Mouse (Mus musculus): ENCODE measurements around the gene Bbs5. TPM values are rescaled to one million over a fixed set of nuclear protein-coding genes. Genes with fewer than 3 reads are reported as not detected.
A peak's percentile ranks its signal among the peaks of the same experiment; 100 is the strongest.

Bbs5 gene
- 24.3 and 24.8 TPM in 2 replicates for polyA plus RNA-seq (2015; fragmentation: Nextera tagmentation; extraction: Ambion mirVana)

- H3K4me3 ChIP-seq (replicated peaks), result peak within 1 kb of the TSS; percentile 65
- peaks cover 3% of the 10 kb centered on the region; the same call in 1 of the 2 replicates for H3K27me3 ChIP-seq
- WGBS, result 3% methylated on average over 43 of the region's 43 CpGs
- peak; percentile 97 for ATAC-seq
- no peak within 1 kb of the TSS for H3K27ac ChIP-seq
- no peaks in the 10 kb centered on the region for H3K36me3 ChIP-seq
- H3K9ac ChIP-seq (replicated peaks), result peak within 1 kb of the TSS; percentile 77
- H3K4me1 ChIP-seq (replicated peaks), result peaks cover 8% of the 10 kb centered on the region
- peak within 1 kb of the TSS; percentile 70 for H3K4me2 ChIP-seq (replicated peaks)
- H3K9me3 ChIP-seq, result no peaks in the 10 kb centered on the region
These were observed at the start of gene Bbs5 for GRCm38 (mm10) chr2:69646726-69647490. Gene Bbs5, plus strand, starts transcription at chr2:69647171.

- Histone ChIP-seq H3K4me1 (replicated peaks) (no peaks in the 10 kb centered on the region), H3K9ac (replicated peaks) (no peak overlapping the region), H3K9me3 (no peaks in the 10 kb centered on the region), H3K36me3 (no peaks in the 10 kb centered on the region), H3K27me3 (no peaks in the 10 kb centered on the region), H3K4me2 (replicated peaks) (no peak overlapping the region), H3K27ac (no peak overlapping the region), H3K4me3 (replicated peaks) (no peak overlapping the region)
- 93% methylated on average over 7 of the region's 7 CpGs for WGBS
- ATAC-seq, result no peak
These were observed 43.1 kb upstream of the Bbs5 start for GRCm38 (mm10) chr2:69603726-69604393.

GRCm38 (mm10) chr2:69606621-69607020, 40.4 kb upstream of the Bbs5 start:
- H3K4me3 ChIP-seq (replicated peaks), result no peak overlapping the region
- no peak overlapping the region for H3K4me2 ChIP-seq (replicated peaks)
- no peak for ATAC-seq
- no peaks in the 10 kb centered on the region for H3K27me3 ChIP-seq
- no peaks in the 10 kb centered on the region for H3K36me3 ChIP-seq
- no peaks in the 10 kb centered on the region for H3K9me3 ChIP-seq
- H3K4me1 ChIP-seq (replicated peaks), result no peaks in the 10 kb centered on the region
- whole genome bisulfite sequencing, result 92% methylated on average over 3 of the region's 3 CpGs
- H3K27ac ChIP-seq, result no peak overlapping the region
- H3K9ac ChIP-seq (replicated peaks), result no peak overlapping the region

DNA sequence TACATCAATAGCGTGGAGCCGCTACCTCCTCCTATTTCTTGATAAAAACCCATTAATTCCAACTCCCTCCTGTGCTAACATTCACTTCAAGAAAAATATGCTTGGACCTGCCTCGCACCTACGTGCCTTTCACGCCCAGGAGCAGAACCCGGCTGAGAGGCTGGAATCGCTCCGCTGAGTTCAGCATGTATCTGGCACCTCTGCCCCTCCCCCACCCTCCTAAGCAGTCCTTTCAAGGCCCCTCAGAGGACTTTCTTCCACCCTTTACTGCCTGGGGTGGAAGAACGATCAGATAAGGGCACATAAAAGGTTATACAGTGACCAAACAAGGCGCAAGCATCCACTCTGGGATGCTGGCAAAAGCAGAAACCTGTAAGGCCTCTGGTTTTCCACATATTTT, 34.7 kb upstream of the Bbs5 start:
- peak overlapping the region; percentile 19; the same call in 1 of the 2 replicates for H3K4me2 ChIP-seq (replicated peaks)
- 10% methylated on average over 10 of the region's 10 CpGs for WGBS
- no peak overlapping the region for H3K9ac ChIP-seq (replicated peaks)
- H3K27ac ChIP-seq, result no peak overlapping the region
- no peaks in the 10 kb centered on the region for H3K36me3 ChIP-seq
- H3K27me3 ChIP-seq, result 0 out of 2 replicates have a peak, but pooled peaks cover 3% of the 10 kb centered on the region
- no peak for ATAC-seq
- H3K4me3 ChIP-seq (replicated peaks), result no peak overlapping the region
- peaks cover 6% of the 10 kb centered on the region for H3K4me1 ChIP-seq (replicated peaks)
- H3K9me3 ChIP-seq, result no peaks in the 10 kb centered on the region

GRCm38 (mm10) chr2:69612716-69613115, 34.3 kb upstream of the Bbs5 start:
- no peaks in the 10 kb centered on the region for H3K9me3 ChIP-seq
- no peaks in the 10 kb centered on the region for H3K36me3 ChIP-seq
- ATAC-seq, result no peak
- H3K9ac ChIP-seq (replicated peaks), result no peak overlapping the region
- 35% methylated on average over 9 of the region's 9 CpGs for WGBS
- H3K4me2 ChIP-seq (replicated peaks), result no peak overlapping the region
- 0 out of 2 replicates have a peak, but pooled peaks cover 3% of the 10 kb centered on the region for H3K27me3 ChIP-seq
- H3K27ac ChIP-seq, result no peak overlapping the region
- peaks cover 6% of the 10 kb centered on the region for H3K4me1 ChIP-seq (replicated peaks)
- no peak overlapping the region for H3K4me3 ChIP-seq (replicated peaks)

DNA sequence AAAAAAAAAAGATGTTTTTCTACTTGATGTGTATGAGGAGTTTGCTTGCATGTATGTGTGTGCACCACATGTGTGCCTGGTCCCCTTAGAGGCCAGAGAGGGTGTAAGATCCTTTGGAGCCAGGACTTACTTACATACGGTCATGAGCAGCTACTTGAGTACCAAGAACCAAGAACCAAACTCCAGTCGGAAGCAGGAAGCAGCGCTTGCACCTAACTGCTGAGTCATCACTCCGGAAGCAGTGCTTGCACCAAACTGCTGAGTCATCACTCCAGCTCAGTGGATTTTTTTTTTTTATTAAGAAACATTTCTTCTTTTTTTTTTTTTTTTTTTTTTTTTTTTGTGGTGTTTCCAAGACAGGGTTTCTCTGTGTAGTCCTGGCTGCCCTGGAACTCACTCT, 33.7 kb upstream of the Bbs5 start:
- WGBS, result 89% methylated on average over 4 of the region's 4 CpGs

GRCm38 (mm10) chr2:69618336-69618735, 28.6 kb upstream of the Bbs5 start:
- no peak overlapping the region for H3K4me2 ChIP-seq (replicated peaks)
- no peak overlapping the region for H3K4me3 ChIP-seq (replicated peaks)
- H3K27ac ChIP-seq, result no peak overlapping the region
- no peaks in the 10 kb centered on the region for H3K36me3 ChIP-seq
- H3K9ac ChIP-seq (replicated peaks), result no peak overlapping the region
- H3K27me3 ChIP-seq, result no peaks in the 10 kb centered on the region
- H3K4me1 ChIP-seq (replicated peaks), result no peaks in the 10 kb centered on the region
- no peak for ATAC-seq
- no peaks in the 10 kb centered on the region for H3K9me3 ChIP-seq

More for the DNA sequence above, 33.7 kb upstream of the Bbs5 start:
- H3K4me1 ChIP-seq (replicated peaks), result peaks cover 6% of the 10 kb centered on the region
- no peak for ATAC-seq
- 0 out of 2 replicates have a peak, but pooled peaks cover 3% of the 10 kb centered on the region for H3K27me3 ChIP-seq
- H3K27ac ChIP-seq, result no peak overlapping the region
- no peak overlapping the region for H3K9ac ChIP-seq (replicated peaks)
- H3K36me3 ChIP-seq, result no peaks in the 10 kb centered on the region
- no peak overlapping the region for H3K4me2 ChIP-seq (replicated peaks)
- no peak overlapping the region for H3K4me3 ChIP-seq (replicated peaks)
- no peaks in the 10 kb centered on the region for H3K9me3 ChIP-seq

DNA sequence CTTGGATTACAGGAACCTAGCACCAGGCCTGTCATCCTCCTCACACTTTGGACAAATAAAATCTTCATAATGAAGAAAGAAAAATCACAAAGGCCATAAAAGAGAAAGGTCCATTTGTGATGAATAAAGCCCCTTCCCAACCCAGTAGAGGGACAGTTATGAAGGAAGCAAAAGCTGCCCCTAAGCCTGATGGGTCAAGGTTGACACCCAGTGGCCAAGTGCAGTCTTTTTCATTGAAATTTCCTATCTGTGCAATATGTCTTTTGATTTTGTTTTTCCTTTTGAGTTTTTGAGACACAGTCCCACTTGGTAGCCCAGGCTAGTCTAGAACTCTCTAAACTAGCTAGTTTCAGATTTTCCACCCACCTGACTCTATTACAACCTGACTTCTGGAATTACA, 27.7 kb upstream of the Bbs5 start:
- H3K4me1 ChIP-seq (replicated peaks), result no peaks in the 10 kb centered on the region
- ATAC-seq, result no peak
- H3K36me3 ChIP-seq, result no peaks in the 10 kb centered on the region
- H3K4me3 ChIP-seq (replicated peaks), result no peak overlapping the region
- no peaks in the 10 kb centered on the region for H3K27me3 ChIP-seq
- no peak overlapping the region for H3K27ac ChIP-seq
- H3K4me2 ChIP-seq (replicated peaks), result no peak overlapping the region
- no peak overlapping the region for H3K9ac ChIP-seq (replicated peaks)
- no peaks in the 10 kb centered on the region for H3K9me3 ChIP-seq

- WGBS, result 81% methylated on average over 17 of the region's 17 CpGs
- H3K36me3 ChIP-seq, result no peaks in the 10 kb centered on the region
- H3K9ac ChIP-seq (replicated peaks), result no peak overlapping the region
- no peak for ATAC-seq
- no peak overlapping the region for H3K27ac ChIP-seq
- peaks cover 5% of the 10 kb centered on the region; the same call in 1 of the 2 replicates for H3K27me3 ChIP-seq
- no peak overlapping the region for H3K4me3 ChIP-seq (replicated peaks)
- H3K9me3 ChIP-seq, result no peaks in the 10 kb centered on the region
- no peaks in the 10 kb centered on the region for H3K4me1 ChIP-seq (replicated peaks)
- H3K4me2 ChIP-seq (replicated peaks), result no peak overlapping the region
These were observed 17.8 kb upstream of the Bbs5 start for GRCm38 (mm10) chr2:69629215-69629614.

- ATAC-seq, result no peak
These were observed 17.1 kb upstream of the Bbs5 start for GRCm38 (mm10) chr2:69629914-69630313.

DNA sequence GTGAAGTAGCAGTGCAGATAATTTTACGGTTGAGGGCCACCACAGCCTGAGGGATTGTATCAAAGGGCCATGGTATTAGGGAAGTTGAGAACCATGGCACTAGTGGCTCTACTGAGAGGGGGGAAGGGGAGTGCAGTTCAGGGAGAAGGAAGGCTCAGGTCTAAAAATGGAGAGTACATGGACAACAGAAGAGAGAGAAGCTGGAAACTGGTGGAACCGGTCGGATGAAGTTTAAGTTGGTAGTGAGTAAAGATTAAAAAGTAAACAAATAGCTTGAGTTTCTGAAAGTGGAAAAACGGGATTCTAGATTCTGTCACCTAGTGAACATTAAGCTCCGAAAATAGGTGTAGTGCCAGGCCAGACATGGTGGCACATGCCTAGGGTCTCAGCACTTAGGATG, 16.2 kb upstream of the Bbs5 start:
- no peaks in the 10 kb centered on the region for H3K36me3 ChIP-seq
- no peaks in the 10 kb centered on the region for H3K9me3 ChIP-seq
- no peak overlapping the region for H3K4me3 ChIP-seq (replicated peaks)
- H3K9ac ChIP-seq (replicated peaks), result no peak overlapping the region
- no peak for ATAC-seq
- H3K27me3 ChIP-seq, result peaks cover 5% of the 10 kb centered on the region; the same call in 1 of the 2 replicates
- no peak overlapping the region for H3K27ac ChIP-seq
- no peaks in the 10 kb centered on the region for H3K4me1 ChIP-seq (replicated peaks)
- no peak overlapping the region for H3K4me2 ChIP-seq (replicated peaks)
- 95% methylated on average over 5 of the region's 5 CpGs for WGBS

More at GRCm38 (mm10) chr2:69629914-69630313, 17.1 kb upstream of the Bbs5 start:
- H3K27ac ChIP-seq, result no peak overlapping the region
- H3K27me3 ChIP-seq, result peaks cover 5% of the 10 kb centered on the region; the same call in 1 of the 2 replicates
- no peak overlapping the region for H3K9ac ChIP-seq (replicated peaks)
- H3K36me3 ChIP-seq, result no peaks in the 10 kb centered on the region
- H3K4me3 ChIP-seq (replicated peaks), result no peak overlapping the region
- H3K4me2 ChIP-seq (replicated peaks), result no peak overlapping the region
- H3K9me3 ChIP-seq, result no peaks in the 10 kb centered on the region
- no peaks in the 10 kb centered on the region for H3K4me1 ChIP-seq (replicated peaks)
- WGBS, result 92% methylated on average over 6 of the region's 6 CpGs

GRCm38 (mm10) chr2:69631449-69631848, 15.5 kb upstream of the Bbs5 start:
- Histone ChIP-seq H3K36me3 (no peaks in the 10 kb centered on the region), H3K9me3 (no peaks in the 10 kb centered on the region), H3K27me3 (peaks cover 5% of the 10 kb centered on the region; the same call in 1 of the 2 replicates), H3K4me3 (replicated peaks) (no peak overlapping the region), H3K9ac (replicated peaks) (no peak overlapping the region), H3K4me2 (replicated peaks) (no peak overlapping the region), H3K27ac (no peak overlapping the region), H3K4me1 (replicated peaks) (no peaks in the 10 kb centered on the region)
- WGBS, result 81% methylated on average over 2 of the region's 2 CpGs
- ATAC-seq, result no peak
